Mouse (Mus musculus): ENCODE measurements around the gene Ophn1. TPM values are rescaled to one million over a fixed set of nuclear protein-coding genes. Genes with fewer than 3 reads are reported as not detected.

Ophn1 gene
- polyA plus RNA-seq, 1 experiment from 2014 or later = 40.2 TPM

GRCm38 (mm10) chrX:98774247-98774950 lies 116.4 kb downstream of the Ophn1 start:
- Histone ChIP-seq H3K9ac (no peak overlapping the region), H3K27ac (replicated peaks) (no peak overlapping the region), H3K4me2 (no peak overlapping the region), H3K4me1 (replicated peaks) (no peaks in the 10 kb centered on the region), H3K36me3 (no peaks in the 10 kb centered on the region), H3K4me3 (no peak overlapping the region), H3K9me3 (no peaks in the 10 kb centered on the region), H3K27me3 (no peaks in the 10 kb centered on the region)
- 90% methylated on average over 4 of the region's 4 CpGs for WGBS
- ATAC-seq (ENCODE audit: low FRiP score, low read depth) = no peak

GRCm38 (mm10) chrX:98755089-98755488 lies 135.7 kb downstream of the Ophn1 start:
- ATAC-seq (ENCODE audit: low FRiP score, low read depth) = no peak
- Histone ChIP-seq H3K4me2 (no peak overlapping the region), H3K27me3 (no peaks in the 10 kb centered on the region), H3K36me3 (no peaks in the 10 kb centered on the region), H3K4me3 (no peak overlapping the region), H3K4me1 (replicated peaks) (no peaks in the 10 kb centered on the region), H3K9ac (no peak overlapping the region), H3K9me3 (no peaks in the 10 kb centered on the region), H3K27ac (replicated peaks) (no peak overlapping the region)
- 70% methylated on average over 2 of the region's 2 CpGs for WGBS

- Histone ChIP-seq H3K4me3 (no peak overlapping the region), H3K36me3 (no peaks in the 10 kb centered on the region), H3K4me1 (replicated peaks) (no peaks in the 10 kb centered on the region), H3K9ac (no peak overlapping the region), H3K9me3 (no peaks in the 10 kb centered on the region), H3K27me3 (no peaks in the 10 kb centered on the region), H3K4me2 (no peak overlapping the region), H3K27ac (replicated peaks) (no peak overlapping the region)
- 73% methylated on average over 1 of the region's 1 CpGs for WGBS
- no peak for ATAC-seq (ENCODE audit: low FRiP score, low read depth)
Observed at GRCm38 (mm10) chrX:98751279-98751817, 139.5 kb downstream of the Ophn1 start.

DNA sequence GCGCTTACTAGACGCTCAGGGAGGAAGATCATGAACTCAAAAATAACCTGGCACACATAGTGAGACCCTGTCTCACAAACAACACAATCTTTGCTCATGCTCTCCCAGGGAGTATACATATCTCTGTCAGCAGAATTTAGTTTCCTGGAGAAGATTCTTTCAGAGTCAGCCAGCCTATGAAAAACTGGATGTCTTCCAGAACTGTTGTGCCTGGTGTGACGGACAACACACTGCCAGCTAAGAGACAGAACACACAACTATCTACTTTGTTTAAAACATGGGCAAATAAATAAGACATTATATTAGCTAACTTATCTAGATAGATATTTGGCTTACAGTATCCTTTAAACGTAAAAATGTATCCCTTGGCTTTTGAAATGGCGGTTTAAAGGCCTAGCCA lies 154.1 kb downstream of the Ophn1 start:
- 76% methylated on average over 5 of the region's 5 CpGs for WGBS
- Histone ChIP-seq H3K9ac (no peak overlapping the region), H3K36me3 (no peaks in the 10 kb centered on the region), H3K4me2 (no peak overlapping the region), H3K4me1 (replicated peaks) (no peaks in the 10 kb centered on the region), H3K9me3 (no peaks in the 10 kb centered on the region), H3K4me3 (no peak overlapping the region), H3K27ac (replicated peaks) (no peak overlapping the region), H3K27me3 (no peaks in the 10 kb centered on the region)
- ATAC-seq (ENCODE audit: low FRiP score, low read depth) = no peak

DNA sequence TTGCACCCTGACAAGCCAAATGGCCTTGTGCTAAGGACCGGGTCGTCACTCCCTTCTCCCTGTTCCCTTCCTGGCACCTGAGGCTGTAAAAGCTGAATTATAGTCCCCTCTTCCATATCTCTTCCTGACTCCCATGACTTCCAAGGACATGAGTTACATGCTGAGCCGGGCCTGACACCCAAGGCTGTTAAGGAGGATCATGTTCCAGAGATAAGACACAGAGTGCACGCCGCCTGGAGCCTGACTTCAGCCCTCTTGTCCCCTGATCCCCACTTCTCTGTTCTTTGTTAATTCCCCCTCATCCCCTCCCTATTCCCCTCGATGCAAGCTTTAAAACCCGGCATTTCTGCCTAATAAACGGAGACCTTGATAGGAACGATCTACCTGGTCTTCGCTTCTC lies 167.8 kb downstream of the Ophn1 start:
- ATAC-seq (ENCODE audit: low FRiP score, low read depth) = no peak
- whole genome bisulfite sequencing = 87% methylated on average over 10 of the region's 10 CpGs

DNA sequence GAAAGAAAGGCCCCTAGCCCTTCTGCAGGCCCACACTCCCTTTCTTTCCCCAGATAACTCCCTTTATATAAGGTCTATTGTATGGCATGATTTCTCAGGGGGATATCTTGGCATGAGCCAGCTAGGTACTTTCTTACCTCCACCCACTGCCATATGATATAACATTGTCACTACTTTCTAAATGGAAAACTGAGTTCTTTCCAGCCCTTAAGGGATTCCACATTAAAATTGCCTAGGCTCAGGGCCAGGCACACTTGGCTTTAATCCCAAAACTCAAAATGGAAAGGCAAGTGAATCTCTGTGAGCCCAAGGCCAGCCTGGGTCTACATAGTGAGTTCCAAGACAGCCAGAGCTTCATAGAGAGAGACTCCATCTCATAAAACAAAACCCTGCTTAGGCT lies 183.1 kb downstream of the Ophn1 start:
- Histone ChIP-seq H3K9ac (no peak overlapping the region), H3K36me3 (no peaks in the 10 kb centered on the region), H3K27me3 (no peaks in the 10 kb centered on the region), H3K4me1 (replicated peaks) (no peaks in the 10 kb centered on the region), H3K4me2 (no peak overlapping the region), H3K27ac (replicated peaks) (no peak overlapping the region), H3K9me3 (no peaks in the 10 kb centered on the region), H3K4me3 (no peak overlapping the region)
- ATAC-seq (ENCODE audit: low FRiP score, low read depth) = no peak

More for the DNA sequence above, 167.8 kb downstream of the Ophn1 start:
- no peaks in the 10 kb centered on the region for H3K9me3 ChIP-seq
- no peaks in the 10 kb centered on the region for H3K27me3 ChIP-seq
- H3K9ac ChIP-seq = no peak overlapping the region
- H3K36me3 ChIP-seq = no peaks in the 10 kb centered on the region
- H3K4me2 ChIP-seq = no peak overlapping the region
- no peak overlapping the region for H3K27ac ChIP-seq (replicated peaks)
- H3K4me3 ChIP-seq = no peak overlapping the region
- no peaks in the 10 kb centered on the region for H3K4me1 ChIP-seq (replicated peaks)

DNA sequence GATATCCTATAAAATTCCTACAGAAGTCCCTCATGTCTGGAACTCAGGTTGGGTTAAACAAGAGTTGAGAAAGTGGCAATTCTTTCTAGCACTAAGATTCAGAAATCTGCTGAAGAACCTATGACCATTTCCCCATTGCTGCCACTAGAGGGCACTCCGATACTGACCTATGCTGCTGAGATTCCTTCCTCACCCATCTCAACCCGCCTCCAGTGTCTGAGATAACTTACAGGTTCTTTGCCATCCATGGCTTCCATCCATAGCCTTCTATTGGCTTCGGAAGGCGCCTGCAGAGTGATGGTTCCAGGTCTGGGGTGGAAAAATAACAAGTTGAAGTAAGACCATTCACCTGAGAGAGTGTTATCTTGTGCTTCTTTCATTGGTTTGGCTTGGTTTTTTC lies 189.2 kb downstream of the Ophn1 start:
- Histone ChIP-seq H3K9me3 (no peaks in the 10 kb centered on the region), H3K4me3 (no peak overlapping the region), H3K4me1 (replicated peaks) (no peaks in the 10 kb centered on the region), H3K27ac (replicated peaks) (no peak overlapping the region), H3K36me3 (no peaks in the 10 kb centered on the region), H3K9ac (no peak overlapping the region), H3K4me2 (no peak overlapping the region), H3K27me3 (no peaks in the 10 kb centered on the region)
- 19% methylated on average over 4 of the region's 4 CpGs for WGBS
- peak; percentile 42; the same call in 1 of the 2 replicates for ATAC-seq (ENCODE audit: low FRiP score, low read depth)

- Histone ChIP-seq H3K4me3 (no peak overlapping the region), H3K36me3 (no peaks in the 10 kb centered on the region), H3K27me3 (no peaks in the 10 kb centered on the region), H3K27ac (replicated peaks) (no peak overlapping the region), H3K4me1 (replicated peaks) (no peaks in the 10 kb centered on the region), H3K4me2 (no peak overlapping the region), H3K9me3 (no peaks in the 10 kb centered on the region), H3K9ac (no peak overlapping the region)
- no peak for ATAC-seq (ENCODE audit: low FRiP score, low read depth)
Observed at GRCm38 (mm10) chrX:98682603-98683002, 208.2 kb downstream of the Ophn1 start.

DNA sequence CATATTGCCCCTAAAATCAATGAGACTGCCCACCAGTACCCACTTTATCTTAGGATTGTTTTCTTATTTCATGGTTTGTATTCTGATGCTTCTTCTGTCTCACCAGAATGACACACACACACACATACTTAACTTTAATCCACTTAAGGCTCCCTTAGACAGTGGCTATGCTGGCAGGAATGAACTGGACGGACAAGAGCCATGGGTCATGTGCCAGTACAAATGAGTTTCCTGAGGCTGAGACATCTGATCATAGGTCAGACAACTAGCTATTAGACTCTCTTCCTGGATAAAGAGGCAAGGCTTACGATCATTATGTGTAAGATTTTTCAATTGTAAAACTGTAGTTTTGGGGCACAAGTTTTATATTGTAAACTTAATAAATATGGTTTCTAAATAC lies 209.5 kb downstream of the Ophn1 start:
- no peak for ATAC-seq (ENCODE audit: low FRiP score, low read depth)
- Histone ChIP-seq H3K27ac (replicated peaks) (no peak overlapping the region), H3K4me1 (replicated peaks) (no peaks in the 10 kb centered on the region), H3K27me3 (no peaks in the 10 kb centered on the region), H3K4me3 (no peak overlapping the region), H3K9me3 (no peaks in the 10 kb centered on the region), H3K4me2 (no peak overlapping the region), H3K9ac (no peak overlapping the region), H3K36me3 (no peaks in the 10 kb centered on the region)
- WGBS = 89% methylated on average over 2 of the region's 2 CpGs

DNA sequence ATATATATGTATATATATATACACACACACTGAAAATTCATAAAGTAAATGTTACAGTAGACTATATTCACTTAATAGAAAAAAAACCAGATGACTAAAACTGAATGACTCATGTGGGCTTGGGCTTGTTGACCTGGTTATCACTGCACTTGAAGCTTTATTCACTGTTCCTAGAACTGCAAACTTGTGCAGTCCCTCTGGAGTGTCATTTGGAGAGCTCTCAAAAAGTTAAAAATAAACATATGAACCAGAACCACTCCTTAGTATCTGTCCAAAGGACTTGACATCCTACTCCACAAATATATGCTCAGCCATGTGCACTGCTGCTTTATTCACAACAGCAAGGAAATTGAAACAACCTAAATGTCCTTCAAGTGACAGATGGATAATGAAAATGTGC lies 219.8 kb downstream of the Ophn1 start:
- Histone ChIP-seq H3K27me3 (no peaks in the 10 kb centered on the region), H3K4me3 (no peak overlapping the region), H3K4me2 (no peak overlapping the region), H3K9ac (no peak overlapping the region), H3K36me3 (no peaks in the 10 kb centered on the region), H3K27ac (replicated peaks) (no peak overlapping the region), H3K9me3 (no peaks in the 10 kb centered on the region), H3K4me1 (replicated peaks) (no peaks in the 10 kb centered on the region)
- ATAC-seq (ENCODE audit: low FRiP score, low read depth) = no peak

- H3K9ac ChIP-seq = no peak overlapping the region
- H3K4me2 ChIP-seq = no peak overlapping the region
- H3K4me3 ChIP-seq = no peak overlapping the region
- H3K27ac ChIP-seq (replicated peaks) = no peak overlapping the region
- H3K9me3 ChIP-seq = no peaks in the 10 kb centered on the region
- ATAC-seq (ENCODE audit: low FRiP score, low read depth) = no peak
- H3K36me3 ChIP-seq = no peaks in the 10 kb centered on the region
- no peaks in the 10 kb centered on the region for H3K27me3 ChIP-seq
- no peaks in the 10 kb centered on the region for H3K4me1 ChIP-seq (replicated peaks)
Observed at GRCm38 (mm10) chrX:98651431-98651830, 239.4 kb downstream of the Ophn1 start.

DNA sequence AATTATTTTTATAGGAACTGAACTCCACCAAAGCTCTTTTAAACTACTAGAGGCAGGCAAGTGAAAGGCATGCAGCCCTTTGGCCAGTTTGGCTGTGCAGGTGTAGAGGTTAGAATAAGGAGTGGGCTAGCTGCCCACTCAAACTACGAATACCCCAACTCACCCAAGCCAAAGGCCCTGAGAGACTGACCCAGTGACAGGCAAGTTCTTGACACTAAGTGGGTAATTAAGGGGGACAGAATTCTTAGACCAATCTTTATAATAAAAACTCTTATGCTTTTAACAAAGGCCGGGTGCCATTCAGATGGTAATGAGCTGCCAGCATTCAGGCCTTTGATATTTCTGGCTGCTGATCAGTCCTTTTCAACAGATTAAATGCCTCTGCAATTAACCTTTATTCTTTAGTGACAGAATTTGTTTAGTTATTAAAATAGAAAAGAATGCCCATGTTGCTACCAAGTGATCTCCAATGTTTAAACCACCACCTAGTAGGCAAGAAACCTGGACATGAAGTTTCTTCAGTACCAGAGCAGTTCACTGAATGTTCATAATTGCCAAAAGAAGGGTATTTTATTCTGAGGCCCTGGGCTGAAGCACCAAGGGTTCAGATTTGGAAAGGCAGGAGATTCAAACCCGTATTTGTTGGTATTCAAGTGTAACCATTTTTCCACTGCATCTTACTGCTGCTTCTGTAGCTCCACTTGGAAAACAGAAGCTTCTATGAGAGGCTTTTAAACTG lies 262.0 kb downstream of the Ophn1 start:
- H3K4me3 ChIP-seq = no peak overlapping the region

More for the DNA sequence above, 262.0 kb downstream of the Ophn1 start:
- Histone ChIP-seq H3K4me1 (replicated peaks) (no peaks in the 10 kb centered on the region), H3K9ac (no peak overlapping the region), H3K27ac (replicated peaks) (no peak overlapping the region), H3K4me2 (no peak overlapping the region), H3K27me3 (no peaks in the 10 kb centered on the region), H3K9me3 (no peaks in the 10 kb centered on the region), H3K36me3 (no peaks in the 10 kb centered on the region)
- WGBS = 60% methylated on average over 3 of the region's 3 CpGs
- no peak for ATAC-seq (ENCODE audit: low FRiP score, low read depth)
